Mouse (Mus musculus) limb, embryonic 13.5 days (tissue): ENCODE data around the gene Kif26b. TPM values are rescaled to one million over a fixed set of nuclear protein-coding genes. Genes with fewer than 3 reads are reported as not detected.
A peak's percentile ranks its signal among the peaks of the same experiment; 100 is the strongest.

Experiments used
- ATAC-seq: fragments of 200-750 bp; cut with Nextera tagmentation; 2 replicates; pipeline ENCODE4 v1.8.0; 2017; ENCODE audit warnings: low read depth, moderate number of reproducible peaks, moderate TSS enrichment; ENCODE audit not compliant: low FRiP score
- H3K27ac ChIP-seq: fragments of 300-500 bp; sonication (generic); 2 replicates; pipeline ENCODE4 v1.5.1; 2015; ENCODE audit warnings: inconsistent platforms, mild to moderate bottlenecking, moderate library complexity
- H3K27me3 ChIP-seq: fragments of 300-500 bp; sonication (generic); 2 replicates; pipeline ENCODE4 v1.6.1; 2015; ENCODE audit warnings: mild to moderate bottlenecking, inconsistent platforms
- H3K36me3 ChIP-seq: fragments of 300-500 bp; sonication (generic); 2 replicates; pipeline ENCODE4 v1.6.1; 2015; ENCODE audit warnings: inconsistent platforms, mild to moderate bottlenecking, moderate library complexity
- H3K4me1 ChIP-seq: fragments of 300-500 bp; sonication (generic); 2 replicates; pipeline ENCODE4 v1.6.1; 2015; ENCODE audit warnings: inconsistent platforms
- H3K4me2 ChIP-seq: fragments of 300-500 bp; sonication (generic); replicated peaks from 2 replicates; pipeline ENCODE4 v1.6.1; 2015; ENCODE audit warnings: inconsistent platforms, mild to moderate bottlenecking, moderate library complexity
- H3K4me3 ChIP-seq: fragments of 300-500 bp; sonication (generic); 2 replicates; pipeline ENCODE4 v1.5.1; 2015; ENCODE audit warnings: moderate library complexity, mild to moderate bottlenecking, inconsistent platforms
- H3K9ac ChIP-seq: fragments of 300-500 bp; sonication (generic); 2 replicates; pipeline ENCODE4 v1.6.1; 2015; ENCODE audit warnings: mild to moderate bottlenecking, inconsistent platforms
- H3K9me3 ChIP-seq: fragments of 300-500 bp; sonication (generic); 2 replicates; pipeline ENCODE4 v1.6.1; 2016; ENCODE audit warnings: inconsistent platforms
- WGBS: fragments of 180-500 bp; shearing (Covaris S2); methylation state at CpG from one replicate; pipeline ENCODE4 v1.1.7; 2015; 5-methylcytosine and 5-hydroxymethylcytosine counted together
- polyA plus RNA-seq: library from polyadenylated mRNA; unstranded; fragments of >200 nt; fragmentation: Nextera tagmentation; extraction: Ambion mirVana; gene quantifications from 2 replicates; pipeline ENCODE4 v1.2.1, GENCODE M21; 2015

Gene Kif26b
- polyA plus RNA-seq, 1 experiment from 2014 or later: 13.3 TPM

DNA sequence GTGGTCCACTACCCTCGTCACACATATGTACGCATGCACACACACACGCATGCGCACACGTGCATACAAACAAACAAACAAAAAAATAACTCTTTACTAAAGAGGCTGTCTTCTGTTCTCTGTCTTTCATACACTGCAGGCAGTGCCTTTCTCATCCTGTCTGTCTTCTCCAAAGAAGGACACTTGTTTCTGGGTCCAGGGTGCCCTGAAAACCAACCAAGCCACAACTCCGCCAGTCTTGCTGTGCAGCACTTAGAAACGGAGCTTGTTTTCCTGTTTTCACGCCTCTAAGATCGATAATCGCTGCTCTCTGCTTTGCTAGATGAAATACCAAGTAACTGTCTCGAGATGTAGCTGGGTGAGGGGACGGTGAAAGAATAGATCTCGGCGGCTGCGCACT lies 82.6 kb downstream of the Kif26b start:
- Histone ChIP-seq H3K4me3 (no peak overlapping the region), H3K27ac (no peak overlapping the region), H3K36me3 (no peaks in the 10 kb centered on the region), H3K27me3 (no peaks in the 10 kb centered on the region), H3K4me2 (no peak overlapping the region), H3K9ac (no peak overlapping the region), H3K4me1 (peaks cover 42% of the 10 kb centered on the region), H3K9me3 (no peaks in the 10 kb centered on the region)
- 81% methylated on average over 15 of the region's 15 CpGs for WGBS
- ATAC-seq: no peak

DNA sequence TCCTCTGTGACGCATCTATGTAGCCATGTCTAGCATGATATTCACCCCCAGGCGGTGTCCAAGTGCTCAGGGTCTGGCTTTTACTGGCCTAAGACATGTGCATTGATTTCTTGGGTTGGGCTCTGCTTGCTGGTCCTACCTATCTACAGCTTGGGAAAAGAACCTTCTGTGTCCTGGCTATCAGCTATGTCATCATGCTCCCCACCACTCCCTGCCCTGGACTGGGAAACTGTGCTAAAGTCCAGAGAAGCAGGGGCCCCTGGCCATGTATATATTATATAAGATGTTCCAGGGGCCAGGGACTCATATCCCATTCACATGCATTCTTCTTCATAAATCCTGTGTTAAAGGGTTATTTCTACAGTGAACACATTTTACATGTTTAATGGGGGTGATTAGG lies 92.4 kb downstream of the Kif26b start:
- Histone ChIP-seq H3K4me2 (no peak overlapping the region), H3K27ac (no peak overlapping the region), H3K9ac (no peak overlapping the region), H3K36me3 (no peaks in the 10 kb centered on the region), H3K9me3 (no peaks in the 10 kb centered on the region), H3K27me3 (no peaks in the 10 kb centered on the region), H3K4me1 (peaks cover 35% of the 10 kb centered on the region), H3K4me3 (no peak overlapping the region)
- no peak for ATAC-seq
- WGBS: 90% methylated on average over 2 of the region's 2 CpGs

DNA sequence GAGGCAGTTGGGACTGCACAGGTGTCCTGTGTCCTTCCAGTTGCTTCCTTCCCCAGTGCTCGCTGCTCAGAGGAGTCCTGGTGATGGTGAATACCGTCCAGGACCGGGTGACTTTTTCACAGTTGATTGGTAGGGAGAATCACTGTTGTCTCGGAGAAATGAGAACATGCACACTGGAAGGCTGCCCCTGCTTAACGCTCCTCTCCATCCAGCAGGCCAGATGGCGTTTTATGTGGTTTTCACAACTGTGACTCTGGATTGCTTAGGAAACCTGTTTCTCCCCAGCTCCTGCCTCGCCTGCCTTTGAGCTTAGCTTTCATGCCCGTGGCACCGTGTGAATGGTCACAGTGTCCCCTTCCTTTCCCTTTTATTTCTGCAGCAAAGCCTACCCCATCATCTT lies 95.0 kb downstream of the Kif26b start:
- no peaks in the 10 kb centered on the region for H3K27me3 ChIP-seq
- no peaks in the 10 kb centered on the region for H3K9me3 ChIP-seq
- H3K4me3 ChIP-seq: no peak overlapping the region
- peaks cover 33% of the 10 kb centered on the region for H3K4me1 ChIP-seq
- H3K9ac ChIP-seq: no peak overlapping the region
- H3K4me2 ChIP-seq: peak overlapping the region; percentile 19
- no peaks in the 10 kb centered on the region for H3K36me3 ChIP-seq
- WGBS: 16% methylated on average over 9 of the region's 9 CpGs
- H3K27ac ChIP-seq: no peak overlapping the region
- no peak for ATAC-seq

DNA sequence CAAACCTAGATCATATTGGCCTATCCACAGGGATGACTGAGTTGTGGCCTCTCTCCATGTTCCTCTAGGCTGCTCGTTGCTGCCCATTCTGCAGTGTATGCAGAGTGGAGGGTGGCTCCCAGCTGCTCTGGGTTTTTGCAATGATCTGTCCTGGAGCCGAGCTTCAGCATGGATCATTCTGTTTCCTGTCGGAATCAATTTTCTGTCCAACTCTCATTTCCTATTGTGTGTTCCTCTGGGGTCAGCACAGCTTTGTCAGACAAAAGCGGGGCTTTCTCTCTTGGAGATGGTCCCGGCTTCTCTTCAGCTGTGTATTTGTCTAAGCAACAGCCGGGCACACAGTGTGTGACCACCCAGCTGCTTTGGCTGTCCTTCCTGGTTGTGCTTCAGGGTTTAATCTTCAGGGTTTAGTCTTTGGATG lies 98.0 kb downstream of the Kif26b start:
- H3K36me3 ChIP-seq: no peaks in the 10 kb centered on the region
- H3K27ac ChIP-seq: no peak overlapping the region
- no peaks in the 10 kb centered on the region for H3K27me3 ChIP-seq
- H3K9me3 ChIP-seq: no peaks in the 10 kb centered on the region
- no peak overlapping the region for H3K9ac ChIP-seq
- ATAC-seq: no peak
- no peak overlapping the region for H3K4me2 ChIP-seq
- peaks cover 32% of the 10 kb centered on the region for H3K4me1 ChIP-seq
- 73% methylated on average over 6 of the region's 6 CpGs for WGBS
- H3K4me3 ChIP-seq: no peak overlapping the region

DNA sequence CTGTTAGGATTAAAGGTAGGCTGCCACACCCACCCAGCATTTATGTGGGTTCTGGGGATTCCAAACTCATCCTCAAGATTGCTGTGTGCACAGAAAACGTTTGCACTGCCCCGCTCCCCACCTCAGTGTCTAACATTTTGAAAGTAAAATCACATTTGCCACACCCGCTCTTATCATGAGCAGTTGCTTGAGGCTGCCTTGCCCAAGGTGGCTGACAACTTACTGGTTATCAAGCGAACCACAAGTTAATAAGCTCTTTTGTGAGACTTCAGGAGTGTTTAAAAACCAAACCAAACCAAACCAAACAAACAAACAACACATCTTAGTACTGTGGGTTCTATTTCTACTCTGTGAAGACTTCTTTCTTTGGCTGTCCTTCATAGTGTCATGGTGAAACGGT lies 101.1 kb downstream of the Kif26b start:
- Histone ChIP-seq H3K27ac (no peak overlapping the region), H3K9ac (no peak overlapping the region), H3K27me3 (0 out of 2 replicates have a peak, but pooled peaks cover 3% of the 10 kb centered on the region), H3K36me3 (no peaks in the 10 kb centered on the region), H3K4me1 (peaks cover 30% of the 10 kb centered on the region), H3K4me2 (no peak overlapping the region), H3K4me3 (no peak overlapping the region), H3K9me3 (no peaks in the 10 kb centered on the region)
- ATAC-seq: no peak
- 85% methylated on average over 5 of the region's 5 CpGs for WGBS

DNA sequence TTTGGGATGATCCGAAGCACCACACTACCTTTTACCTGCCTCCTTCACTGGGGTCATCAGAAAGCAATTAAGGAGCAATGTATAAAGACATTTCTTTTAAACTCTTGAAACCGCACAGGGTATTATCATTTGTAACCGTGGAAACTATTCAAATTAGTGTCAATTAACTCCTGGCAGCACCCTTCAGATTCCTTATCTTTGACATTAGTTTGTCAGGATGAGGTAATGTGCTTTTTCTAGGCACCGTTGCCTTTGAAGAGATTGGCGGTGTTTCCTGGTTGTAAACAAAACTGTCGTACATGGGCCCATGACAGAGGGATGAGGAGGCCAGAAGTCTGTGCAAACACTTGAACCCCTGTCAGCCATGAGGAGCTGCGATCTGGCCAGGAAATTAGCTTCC lies 102.9 kb downstream of the Kif26b start:
- H3K36me3 ChIP-seq: no peaks in the 10 kb centered on the region
- peaks cover 34% of the 10 kb centered on the region for H3K4me1 ChIP-seq
- H3K27me3 ChIP-seq: 0 out of 2 replicates have a peak, but pooled peaks cover 3% of the 10 kb centered on the region
- H3K4me3 ChIP-seq: no peak overlapping the region
- no peak overlapping the region for H3K27ac ChIP-seq
- H3K4me2 ChIP-seq: no peak overlapping the region
- ATAC-seq: no peak
- no peaks in the 10 kb centered on the region for H3K9me3 ChIP-seq
- H3K9ac ChIP-seq: no peak overlapping the region; the same call in 1 of the 2 replicates
- 45% methylated on average over 7 of the region's 7 CpGs for WGBS

DNA sequence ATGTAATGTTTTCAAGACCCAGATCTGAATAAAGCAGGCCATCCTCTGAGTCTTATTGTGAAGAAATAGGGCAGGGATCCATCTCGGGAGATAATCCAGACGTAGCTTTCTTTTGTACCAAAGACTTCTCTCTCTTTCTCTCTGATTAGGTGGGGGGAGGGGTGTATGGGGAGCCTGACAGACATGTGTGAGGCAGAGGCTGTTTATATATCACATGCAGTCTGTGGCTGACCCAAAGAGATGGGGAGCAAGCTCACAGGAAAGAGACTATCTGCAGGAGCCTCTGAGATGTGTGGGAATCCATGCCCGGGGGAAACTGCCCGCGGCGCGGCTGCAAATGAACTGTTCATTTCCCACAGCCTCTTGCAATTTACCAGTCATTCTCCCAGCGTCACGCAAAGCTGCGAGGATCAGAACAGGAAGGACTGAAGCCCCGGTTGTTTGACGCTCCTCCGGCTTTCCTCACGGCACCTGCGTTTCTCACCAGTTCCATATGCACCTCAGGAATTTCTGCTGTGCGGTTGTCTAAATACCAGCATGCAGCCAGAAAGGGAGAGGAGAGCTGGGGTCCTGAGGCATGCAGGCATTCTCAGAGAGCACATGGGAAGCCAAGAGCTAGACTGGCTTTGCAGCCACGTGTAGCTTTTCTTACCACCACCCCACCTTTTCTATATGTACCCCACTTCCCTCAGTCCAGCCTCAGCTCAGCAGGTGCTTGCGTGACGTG lies 105.6 kb downstream of the Kif26b start:
- Histone ChIP-seq H3K27ac (no peak overlapping the region), H3K36me3 (no peaks in the 10 kb centered on the region), H3K4me1 (peaks cover 44% of the 10 kb centered on the region), H3K9me3 (no peaks in the 10 kb centered on the region), H3K27me3 (0 out of 2 replicates have a peak, but pooled peaks cover 3% of the 10 kb centered on the region), H3K4me3 (no peak overlapping the region), H3K9ac (no peak overlapping the region; the same call in 1 of the 2 replicates), H3K4me2 (peak overlapping the region; percentile 45)
- 50% methylated on average over 19 of the region's 19 CpGs for WGBS
- ATAC-seq: peak; percentile 38; the same call in 1 of the 2 replicates

DNA sequence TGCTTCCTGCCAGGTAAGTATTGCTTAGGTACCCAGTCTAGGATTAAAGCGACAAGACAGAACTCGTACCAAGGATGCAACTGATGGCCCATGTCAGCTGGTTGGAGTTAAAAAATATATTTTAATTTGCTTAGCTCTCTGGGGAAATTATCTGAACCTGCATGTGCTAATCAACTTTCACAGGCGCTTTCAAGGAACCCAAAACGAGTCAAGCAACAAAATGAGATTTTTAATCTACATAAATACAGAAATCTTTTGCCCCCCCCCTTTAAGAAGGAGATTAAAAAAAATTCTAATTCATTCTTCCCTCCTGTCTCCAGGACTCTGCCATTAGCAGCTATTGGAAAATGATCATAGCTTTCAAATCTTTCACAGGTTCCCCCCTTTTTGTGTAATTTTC lies 106.5 kb downstream of the Kif26b start:
- WGBS: 76% methylated on average over 4 of the region's 4 CpGs
- H3K27ac ChIP-seq: no peak overlapping the region
- H3K4me1 ChIP-seq: peaks cover 47% of the 10 kb centered on the region
- no peak overlapping the region for H3K9ac ChIP-seq
- ATAC-seq: no peak
- H3K4me2 ChIP-seq: no peak overlapping the region
- no peaks in the 10 kb centered on the region for H3K36me3 ChIP-seq
- H3K4me3 ChIP-seq: no peak overlapping the region
- H3K9me3 ChIP-seq: no peaks in the 10 kb centered on the region
- H3K27me3 ChIP-seq: 0 out of 2 replicates have a peak, but pooled peaks cover 3% of the 10 kb centered on the region

DNA sequence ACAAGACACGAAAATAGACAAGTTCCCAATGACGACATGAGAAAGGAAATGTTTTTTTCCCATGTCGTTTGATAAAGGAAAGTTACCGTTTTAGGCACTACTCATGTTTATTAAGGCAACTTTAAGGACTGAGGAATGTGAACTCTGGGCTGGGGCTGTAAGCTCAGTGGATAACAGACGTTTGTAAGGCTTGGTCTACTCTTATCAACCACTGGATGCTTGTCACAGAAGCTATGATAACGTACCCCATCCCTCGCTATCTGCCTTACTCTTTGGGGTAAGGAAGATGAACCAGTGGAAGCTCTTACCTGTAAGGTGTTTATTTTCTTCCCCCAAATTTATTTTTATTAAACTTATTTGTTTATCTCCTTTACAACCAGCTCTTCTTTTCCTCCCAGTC lies 108.4 kb downstream of the Kif26b start:
- Histone ChIP-seq H3K9ac (no peak overlapping the region), H3K27ac (no peak overlapping the region), H3K4me3 (no peak overlapping the region), H3K9me3 (no peaks in the 10 kb centered on the region), H3K27me3 (0 out of 2 replicates have a peak, but pooled peaks cover 3% of the 10 kb centered on the region), H3K36me3 (no peaks in the 10 kb centered on the region), H3K4me1 (peaks cover 42% of the 10 kb centered on the region), H3K4me2 (no peak overlapping the region)
- 79% methylated on average over 7 of the region's 7 CpGs for WGBS
- ATAC-seq: no peak

DNA sequence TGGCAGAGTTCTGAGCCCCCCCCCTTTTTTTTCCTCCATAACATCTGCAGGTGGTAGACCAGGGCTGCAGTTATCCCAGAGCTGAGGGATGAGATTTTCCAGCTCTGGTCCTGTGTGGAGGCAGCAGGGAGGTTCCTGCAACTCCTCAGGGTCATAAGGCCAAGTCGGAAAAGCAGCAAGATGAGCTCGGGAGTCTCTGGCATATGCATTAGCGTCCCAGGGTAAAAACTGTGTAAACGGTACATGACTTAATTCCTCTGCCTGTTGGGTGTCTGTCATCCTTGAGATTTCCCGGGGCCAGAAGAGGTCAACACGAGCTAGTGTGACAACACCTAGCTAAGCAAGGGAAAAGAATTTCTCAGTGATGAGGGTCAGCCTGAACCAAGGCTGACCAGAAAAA lies 111.0 kb downstream of the Kif26b start:
- H3K9me3 ChIP-seq: no peaks in the 10 kb centered on the region
- H3K4me2 ChIP-seq: no peak overlapping the region
- H3K27me3 ChIP-seq: no peaks in the 10 kb centered on the region
- H3K27ac ChIP-seq: 0 out of 2 replicates have a peak overlapping the region, but pooled peaks have one; percentile 28
- peak; percentile 37; the same call in 1 of the 2 replicates for ATAC-seq
- H3K4me3 ChIP-seq: no peak overlapping the region
- WGBS: 39% methylated on average over 6 of the region's 6 CpGs
- 0 out of 2 replicates have a peak, but pooled peaks cover under 1% of the 10 kb centered on the region for H3K36me3 ChIP-seq
- H3K9ac ChIP-seq: no peak overlapping the region
- H3K4me1 ChIP-seq: peaks cover 36% of the 10 kb centered on the region

DNA sequence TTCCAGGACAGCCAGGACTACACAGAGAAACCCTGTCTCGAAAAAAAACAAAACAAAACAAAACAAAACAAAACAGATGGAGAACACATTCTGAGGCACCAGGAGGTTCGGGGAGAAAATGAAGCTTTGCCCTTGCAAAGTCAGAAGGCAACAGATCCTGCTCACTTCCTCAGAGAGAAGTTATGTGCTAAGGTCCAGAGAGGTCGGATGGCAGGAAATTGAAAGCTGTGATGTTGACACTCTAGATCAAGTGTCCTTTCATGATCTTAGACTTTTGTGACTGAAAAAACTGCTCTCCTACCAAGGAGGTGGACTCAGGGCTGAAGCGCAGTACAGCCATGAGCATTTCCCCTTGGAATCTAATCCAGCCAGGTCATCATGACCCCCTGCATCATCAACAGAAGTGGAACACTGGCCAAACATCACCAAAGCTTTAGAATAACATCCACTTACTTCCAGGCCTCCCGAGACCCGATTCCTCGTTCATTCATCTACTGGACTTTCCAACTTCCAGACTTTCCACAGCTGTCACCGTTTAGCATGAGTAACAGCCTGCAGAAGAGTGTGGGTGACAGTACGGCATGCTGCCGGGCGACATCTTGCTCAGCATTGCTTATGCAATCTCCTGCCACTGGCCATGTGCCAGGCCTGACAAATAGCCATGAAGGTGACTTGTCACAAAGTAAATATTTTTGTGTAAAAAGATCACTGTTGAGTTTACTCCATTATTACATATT lies 112.0 kb downstream of the Kif26b start:
- no peak overlapping the region for H3K4me2 ChIP-seq
- 0 out of 2 replicates have a peak, but pooled peaks cover 5% of the 10 kb centered on the region for H3K36me3 ChIP-seq
- no peak for ATAC-seq
- peaks cover 31% of the 10 kb centered on the region for H3K4me1 ChIP-seq
- no peaks in the 10 kb centered on the region for H3K9me3 ChIP-seq
- H3K27ac ChIP-seq: no peak overlapping the region
- 49% methylated on average over 11 of the region's 11 CpGs for WGBS
- H3K4me3 ChIP-seq: no peak overlapping the region
- no peak overlapping the region for H3K9ac ChIP-seq
- no peaks in the 10 kb centered on the region for H3K27me3 ChIP-seq

DNA sequence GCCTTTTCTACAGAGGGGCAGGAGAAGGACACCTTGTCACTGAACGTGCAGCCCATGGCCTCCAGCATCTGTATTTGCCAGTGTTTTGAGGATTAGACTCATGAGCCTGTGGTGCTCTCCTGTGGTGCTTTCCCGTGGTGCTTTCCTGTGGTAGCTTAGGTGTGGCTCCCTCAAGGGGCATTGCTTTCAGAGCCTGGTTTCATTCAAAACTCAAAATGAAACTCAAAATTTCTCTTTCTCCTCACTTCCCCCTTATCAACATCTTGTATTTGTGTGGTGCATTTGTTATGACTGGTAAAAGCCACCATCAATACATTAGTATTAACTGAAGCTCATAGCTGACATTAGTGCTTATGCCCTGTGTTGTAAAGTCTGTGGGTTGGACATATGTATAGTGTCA lies 112.9 kb downstream of the Kif26b start:
- no peak overlapping the region for H3K27ac ChIP-seq
- H3K9ac ChIP-seq: no peak overlapping the region
- peaks cover 29% of the 10 kb centered on the region for H3K4me1 ChIP-seq
- 83% methylated on average over 2 of the region's 2 CpGs for WGBS
- no peak for ATAC-seq
- H3K36me3 ChIP-seq: 0 out of 2 replicates have a peak, but pooled peaks cover 5% of the 10 kb centered on the region
- no peak overlapping the region for H3K4me3 ChIP-seq
- no peaks in the 10 kb centered on the region for H3K27me3 ChIP-seq
- H3K4me2 ChIP-seq: no peak overlapping the region
- H3K9me3 ChIP-seq: no peaks in the 10 kb centered on the region
